Mouse (Mus musculus) E14TG2a.4 (cell line): ENCODE measurements around the gene Srd5a2.

Experiments
- CTCF ChIP-seq: conservative IDR thresholded peaks from 2 replicates; pipeline ENCODE4 v1.5.1; 2014; ENCODE audit warnings: low read length
- NANOG ChIP-seq: IDR thresholded peaks from 2 replicates; pipeline ENCODE4 v1.6.1; 2014; ENCODE audit warnings: borderline replicate concordance, low read length, mixed read lengths

- TF ChIP-seq CTCF (no peak), NANOG (no peak)
These were observed 32.6 kb downstream of the Srd5a2 start for GRCm38 (mm10) chr17:74015128-74015527.
